ENCODE assay signal across 9 mouse cellular contexts in the genomic region with DNA sequence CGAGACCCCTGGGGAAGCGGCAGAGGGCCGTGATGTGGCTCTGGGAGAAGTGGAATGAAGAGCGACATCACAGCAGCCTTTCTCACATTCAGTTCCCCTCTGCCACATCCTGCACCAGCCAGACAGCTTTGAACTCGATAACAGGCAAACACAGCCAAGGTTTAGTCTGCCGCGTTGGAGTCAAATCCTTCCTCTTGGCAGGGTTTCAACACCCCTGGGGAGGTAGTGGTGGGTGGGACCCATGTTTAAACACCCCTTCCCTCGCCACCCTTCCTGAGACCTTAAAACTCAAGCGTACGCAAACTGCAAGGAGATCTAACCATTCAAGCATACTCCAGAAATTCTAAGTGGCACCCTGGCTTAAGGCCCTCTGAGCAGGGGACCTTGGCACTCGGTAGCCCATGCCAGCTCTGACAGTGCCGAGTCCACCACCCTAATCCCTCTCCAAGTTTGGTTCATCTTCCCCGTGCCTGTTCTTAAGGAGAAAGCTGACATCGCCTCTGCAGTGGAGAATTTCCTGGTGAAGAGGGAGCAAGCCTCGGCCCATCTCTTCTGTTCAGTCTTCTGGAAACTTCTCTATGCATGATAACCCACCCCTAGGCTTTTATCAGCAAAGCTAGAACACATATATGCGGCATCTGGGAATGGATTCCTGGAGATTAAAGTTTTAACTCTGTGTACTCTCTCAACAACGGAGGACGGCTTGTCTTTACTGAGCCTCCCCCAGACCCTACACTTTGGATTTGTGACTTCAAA. TPM values are rescaled to one million over a fixed set of nuclear protein-coding genes. Genes with fewer than 3 reads are reported as not detected.
DNase-seq lines count a peak whose midpoint lies in the region; ATAC-seq and TF ChIP-seq lines count a peak whose summit lies in the region.
"Had no signal": no experiment of that assay in that cellular context is flagged by ENCODE, and none has a peak within 500 bp of the region (broad histone marks: within the 10 kb centered on the region; RNA-seq: fewer than 3 reads in every experiment).

No protein-coding gene starts in this region.

- H3K4me1 ChIP-seq in bone marrow, adult 2 months (ENCODE audit: control insufficient read depth, insufficient read depth, low read length), result peaks cover 3% of the 10 kb centered on the region
- H3K4me1 ChIP-seq in lung, embryonic 16.5 days (replicated peaks; ENCODE audit: control insufficient read depth, insufficient read depth, low read length), result peaks cover 23% of the 10 kb centered on the region
- peaks cover 4% of the 10 kb centered on the region; the same call in 1 of the 2 replicates for H3K4me1 ChIP-seq in stomach, postnatal 0 days (replicated peaks; ENCODE audit: control insufficient read depth, insufficient read depth)
- H3K4me1 ChIP-seq in intestine, embryonic 16.5 days (ENCODE audit: control insufficient read depth, insufficient read depth, low read length), result peaks cover 8% of the 10 kb centered on the region
- H3K4me1 ChIP-seq: neural tube, embryonic 12.5 days had no signal

- no peak overlapping the region for H3K9ac ChIP-seq in lung, embryonic 16.5 days (ENCODE audit: low read length)
- 0 out of 2 replicates have a peak overlapping the region, but pooled peaks have one; percentile 4 for H3K9ac ChIP-seq in stomach, postnatal 0 days (ENCODE audit: low read length)
- H3K9ac ChIP-seq in intestine, embryonic 16.5 days (ENCODE audit: low read depth, low read length), result no peak overlapping the region
- H3K9ac ChIP-seq: neural tube, embryonic 12.5 days had no signal

- no peak for TF ChIP-seq EP300 in stomach, postnatal 0 days (optimal IDR thresholded peaks at IDR 0.05)

- H3K4me2 ChIP-seq in lung, embryonic 16.5 days (ENCODE audit: low read depth, low read length), result no peak overlapping the region
- no peak overlapping the region for H3K4me2 ChIP-seq in stomach, postnatal 0 days (replicated peaks; ENCODE audit: low read depth)
- H3K4me2 ChIP-seq in intestine, embryonic 16.5 days (ENCODE audit: low read depth, low read length), result no peak overlapping the region
- H3K4me2 ChIP-seq: neural tube, embryonic 12.5 days had no signal

- no peak for DNase-seq in left cerebral cortex, adult 2 months (ENCODE audit: extremely low spot score in 1 of 2, low spot score in 2 of 2)
- no peak for DNase-seq in left cerebral cortex, adult 11 months (ENCODE audit: low spot score)
- DNase-seq in stomach, postnatal 0 days (ENCODE audit: low spot score), result no peak
- no peak for DNase-seq in urinary bladder, postnatal 4 days (ENCODE audit: low spot score in 2 of 2)

- H3K36me3 ChIP-seq in lung, embryonic 16.5 days (ENCODE audit: control insufficient read depth, insufficient read depth, low read length), result no peaks in the 10 kb centered on the region
- no peaks in the 10 kb centered on the region for H3K36me3 ChIP-seq in stomach, postnatal 0 days (ENCODE audit: control insufficient read depth, insufficient read depth, low read length)
- peaks cover 6% of the 10 kb centered on the region; the same call in 1 of the 2 replicates for H3K36me3 ChIP-seq in intestine, embryonic 16.5 days (ENCODE audit: control insufficient read depth, insufficient read depth, low read length)
- H3K36me3 ChIP-seq: neural tube, embryonic 12.5 days had no signal

- intact Hi-C loops in left cerebral cortex, adult 2 months (cut with DNase I), result no loop called here

- no peak for TF ChIP-seq CTCF in left cerebral cortex, adult 2 months (IDR thresholded peaks at IDR 0.05)
- no peak for TF ChIP-seq CTCF in bone marrow, adult 2 months (IDR thresholded peaks at IDR 0.05; ENCODE audit: control insufficient read depth, insufficient read depth, low read length)
- TF ChIP-seq CTCF in stomach, postnatal 0 days (IDR thresholded peaks at IDR 0.05; ENCODE audit: low read depth), result no peak

- no peaks in the 10 kb centered on the region for H3K27me3 ChIP-seq in lung, embryonic 16.5 days (ENCODE audit: control insufficient read depth, insufficient read depth, low read depth, low read length)
- H3K27me3 ChIP-seq in stomach, postnatal 0 days (ENCODE audit: control insufficient read depth, insufficient read depth, low read length), result no peaks in the 10 kb centered on the region
- no peaks in the 10 kb centered on the region for H3K27me3 ChIP-seq in intestine, embryonic 16.5 days (replicated peaks; ENCODE audit: control insufficient read depth, insufficient read depth, low read length)
- H3K27me3 ChIP-seq: neural tube, embryonic 12.5 days had no signal

- H3K9me3 ChIP-seq in lung, embryonic 16.5 days (ENCODE audit: control insufficient read depth, low read length), result no peaks in the 10 kb centered on the region
- H3K9me3 ChIP-seq in stomach, postnatal 0 days (ENCODE audit: control insufficient read depth, low read length), result no peaks in the 10 kb centered on the region
- no peaks in the 10 kb centered on the region for H3K9me3 ChIP-seq in intestine, embryonic 16.5 days (ENCODE audit: control insufficient read depth, low read length)
- H3K9me3 ChIP-seq: neural tube, embryonic 12.5 days had no signal

- ATAC-seq in lung, embryonic 16.5 days (ENCODE audit: low read depth), result peak; percentile 67
- no peak for ATAC-seq in stomach, postnatal 0 days (ENCODE audit: low FRiP score, low TSS enrichment)
- no peak for ATAC-seq in intestine, embryonic 16.5 days

- TF ChIP-seq POLR2A in bone marrow, adult 2 months (IDR thresholded peaks at IDR 0.05; ENCODE audit: borderline replicate concordance, control insufficient read depth, low read depth, low read length), result no peak

- no peak overlapping the region; the same call in 1 of the 2 replicates for H3K4me3 ChIP-seq in left cerebral cortex, adult 2 months
- peak overlapping the region; percentile 20 for H3K4me3 ChIP-seq in bone marrow, adult 2 months (replicated peaks; ENCODE audit: control insufficient read depth, low read depth, low read length)
- no peak overlapping the region for H3K4me3 ChIP-seq in lung, embryonic 16.5 days (ENCODE audit: low read length)
- no peak overlapping the region for H3K4me3 ChIP-seq in stomach, postnatal 0 days (ENCODE audit: low read depth, low read length)
- no peak overlapping the region for H3K4me3 ChIP-seq in intestine, embryonic 16.5 days (ENCODE audit: low read length)
- H3K4me3 ChIP-seq: neural tube, embryonic 12.5 days had no signal

- peak overlapping the region; percentile 55 for H3K27ac ChIP-seq in left cerebral cortex, adult 2 months
- H3K27ac ChIP-seq in bone marrow, adult 2 months (ENCODE audit: control insufficient read depth, insufficient read depth, low read depth, low read length, poor library complexity), result peak overlapping the region; percentile 87
- H3K27ac ChIP-seq in lung, embryonic 16.5 days (ENCODE audit: low read length), result peak overlapping the region; percentile 56
- no peak overlapping the region for H3K27ac ChIP-seq in stomach, postnatal 0 days (replicated peaks)
- H3K27ac ChIP-seq in intestine, embryonic 16.5 days (ENCODE audit: low read length), result no peak overlapping the region
- H3K27ac ChIP-seq: kidney, postnatal 0 days; neural tube, embryonic 12.5 days had no signal

- WGBS in bone marrow, adult 2 months, result 38% methylated on average over 18 of the region's 18 CpGs
- WGBS in lung, embryonic 16.5 days, result 47% methylated on average over 18 of the region's 18 CpGs
- WGBS in stomach, postnatal 0 days, result 54% methylated on average over 18 of the region's 18 CpGs
- 78% methylated on average over 18 of the region's 18 CpGs for WGBS in intestine, embryonic 16.5 days

RNA-seq across cellular contexts. Expression of a gene that starts 11.3 kb away (rescaled TPM):
- total RNA-seq in left cerebral cortex, adult 2 months (2021), result 10 to 100 TPM; 27.3 to 28.7 TPM
- polyA plus RNA-seq in bone marrow, adult 2 months (2011; ENCODE audit: insufficient read depth, insufficient read length, low replicate concordance, missing spikeins), result 10.6 and 12.2 TPM in 2 replicates
- 11.9 and 12.9 TPM in 2 replicates for polyA plus RNA-seq in lung, embryonic 16.5 days (2015; fragmentation: Nextera tagmentation; extraction: Ambion mirVana)
- 17.8 and 20.9 TPM in 2 replicates for polyA plus RNA-seq in stomach, postnatal 0 days (2015; fragmentation: Nextera tagmentation; extraction: Ambion mirVana)
- 20.0 and 22.5 TPM in 2 replicates for polyA plus RNA-seq in intestine, embryonic 16.5 days (2015; fragmentation: Nextera tagmentation; extraction: Ambion mirVana)

Comparison
In these comparisons a context has a peak if more than half of its experiments do, and no peak if none do; other contexts are left out.
1. H3K27ac ChIP-seq: peak in left cerebral cortex, adult 2 months (single experiment), bone marrow, adult 2 months (single experiment) and lung, embryonic 16.5 days (single experiment); none in stomach, postnatal 0 days (single experiment) and intestine, embryonic 16.5 days (single experiment).